Mouse (Mus musculus) heart, postnatal 0 days (tissue): ENCODE results near the gene Ankrd17.

Source experiments
- CTCF ChIP-seq: IDR thresholded peaks from 2 replicates; pipeline ENCODE4 v1.5.1; 2016; ENCODE audit warnings: antibody characterized with exemption, control low read depth, low read depth
- EP300 ChIP-seq: IDR thresholded peaks from 2 replicates; pipeline ENCODE4 v1.6.1; 2016; ENCODE audit warnings: antibody characterized with exemption, low read depth

- TF ChIP-seq EP300 = no peak
- no peak for TF ChIP-seq CTCF
Observed at GRCm38 (mm10) chr5:90277443-90277842, 88.9 kb downstream of the Ankrd17 start.
